8 mouse cellular contexts compared by ENCODE assay signal in the genomic region with DNA sequence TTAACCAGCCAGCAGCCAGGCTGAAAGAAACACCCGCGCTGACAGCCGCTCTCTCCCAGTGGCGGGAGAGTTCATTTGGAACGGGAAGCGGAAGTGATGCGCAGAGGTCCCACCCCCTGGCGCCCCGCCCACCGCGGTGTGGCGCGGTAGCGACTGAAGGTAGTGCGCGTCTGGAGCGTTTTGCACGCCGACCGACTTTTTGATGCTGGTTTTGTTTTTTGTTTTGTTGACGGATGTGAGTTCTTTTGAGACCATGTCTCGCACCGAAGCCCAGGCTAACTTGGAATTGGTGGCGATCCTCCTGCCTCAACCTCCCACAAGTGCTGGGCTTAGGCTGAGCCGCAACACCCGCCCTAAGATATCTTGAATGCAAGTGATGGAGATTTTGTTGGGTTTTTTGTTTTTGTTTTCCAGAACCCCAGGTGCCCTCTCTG. TPM values are rescaled to one million over a fixed set of nuclear protein-coding genes. Genes with fewer than 3 reads are reported as not detected.
DNase-seq lines count a peak whose midpoint lies in the region; ATAC-seq lines count a peak whose summit lies in the region.

Prim2 (minus strand) TSS at position 88 of the 434 bp plus-strand sequence.

- H3K4me2 ChIP-seq in hindbrain, embryonic 12.5 days (replicated peaks): peak within 1 kb of the TSS; percentile 82

- H3K4me1 ChIP-seq in hindbrain, embryonic 12.5 days: 0 out of 2 replicates have a peak, but pooled peaks cover 9% of the 10 kb centered on the region

- no peaks in the 10 kb centered on the region for H3K27me3 ChIP-seq in hindbrain, embryonic 12.5 days

- H3K9ac ChIP-seq in hindbrain, embryonic 12.5 days: peak within 1 kb of the TSS; percentile 75

- peak within 1 kb of the TSS; percentile 86 for H3K27ac ChIP-seq in hindbrain, embryonic 12.5 days

- H3K36me3 ChIP-seq in hindbrain, embryonic 12.5 days: peaks cover 15% of the 10 kb centered on the region; the same call in 1 of the 2 replicates

- 0% methylated on average over 26 of the region's 26 CpGs for WGBS in hindbrain, embryonic 12.5 days

- peak; percentile 88 for DNase-seq in R1 (ENCODE audit: low read depth, low spot score)
- DNase-seq in cerebellum, postnatal 10 days: peak; percentile 97 to 98
- peak; percentile 70 to 80 for DNase-seq in frontal cortex, postnatal 14 days (ENCODE audit: low spot score in 2 of 2)
- peak; percentile 83 to 85 for DNase-seq in layer of hippocampus, postnatal 36 days
- peak; percentile 87 for DNase-seq in lung, postnatal 25 days (ENCODE audit: low spot score)
- DNase-seq in retina, adult 2 months (ENCODE audit: low read depth, low spot score): peak; percentile 65
- peak; percentile 87 to 88 for DNase-seq in thymus, postnatal 36 days

- peak; percentile 91 for ATAC-seq in hindbrain, embryonic 12.5 days (ENCODE audit: low FRiP score)

- no peaks in the 10 kb centered on the region for H3K9me3 ChIP-seq in hindbrain, embryonic 12.5 days (replicated peaks)

- peak within 1 kb of the TSS; percentile 71 for H3K4me3 ChIP-seq in hindbrain, embryonic 12.5 days

RNA-seq across cellular contexts. Expression of gene Prim2, which starts in this region (rescaled TPM):
- 30.0 and 31.1 TPM in 2 replicates for polyA plus RNA-seq in hindbrain, embryonic 12.5 days (2016; fragmentation: Nextera tagmentation; extraction: Ambion mirVana)
- 1 to 10 TPM; 4.7 to 5.2 TPM for total RNA-seq in layer of hippocampus, postnatal 36 days (2021)

Comparison
In these comparisons a context has a peak if more than half of its experiments do, and no peak if none do; other contexts are left out.
1. Peak in every context shown above with its lines: DNase-seq, ATAC-seq, H3K4me3 ChIP-seq and H3K27ac ChIP-seq.